Mouse (Mus musculus): ENCODE data around the gene St3gal5. TPM values are rescaled to one million over a fixed set of nuclear protein-coding genes. Genes with fewer than 3 reads are reported as not detected.
"Not testable (repeated sequence)": the region's sequence is repeated elsewhere in the genome, so short reads cannot be mapped to it uniquely, and the experiment has no call there.

St3gal5 gene
- 100 to 1,000 TPM; 166 to 175 TPM for total RNA-seq (2021)
- long read RNA-seq, experiment 1, transcript St3gal5-202 (7 exons, 2,439 nt): minor isoform, 69 of 294 reads
- long read RNA-seq, experiment 1, transcript St3gal5-201 (7 exons, 2,258 nt): major isoform, 186 of 294 reads
- long read RNA-seq, experiment 1, partial matches to known transcripts: 14 of 294 reads
- long read RNA-seq, experiment 1, other reads (novel, unspliced or antisense): 25 of 294 reads
- long read RNA-seq, experiment 2, transcript St3gal5-201 (7 exons, 2,258 nt): major isoform, 161 of 227 reads
- long read RNA-seq, experiment 2, transcript St3gal5-202 (7 exons, 2,439 nt): minor isoform, 36 of 227 reads
- long read RNA-seq, experiment 2, partial matches to known transcripts: 6 of 227 reads
- long read RNA-seq, experiment 2, other reads (novel, unspliced or antisense): 24 of 227 reads

- DNase-seq (ENCODE audit: low spot score in 2 of 2): peak; percentile 87 to 90
Measured at GRCm38 (mm10) chr6:72097181-72097995, at the start of gene St3gal5. TSS of gene St3gal5 (plus strand) at chr6:72097592.

- DNase-seq (ENCODE audit: low spot score in 2 of 2): no peak
Measured at GRCm38 (mm10) chr6:72048643-72049042, 48.7 kb upstream of the St3gal5 start.

DNA sequence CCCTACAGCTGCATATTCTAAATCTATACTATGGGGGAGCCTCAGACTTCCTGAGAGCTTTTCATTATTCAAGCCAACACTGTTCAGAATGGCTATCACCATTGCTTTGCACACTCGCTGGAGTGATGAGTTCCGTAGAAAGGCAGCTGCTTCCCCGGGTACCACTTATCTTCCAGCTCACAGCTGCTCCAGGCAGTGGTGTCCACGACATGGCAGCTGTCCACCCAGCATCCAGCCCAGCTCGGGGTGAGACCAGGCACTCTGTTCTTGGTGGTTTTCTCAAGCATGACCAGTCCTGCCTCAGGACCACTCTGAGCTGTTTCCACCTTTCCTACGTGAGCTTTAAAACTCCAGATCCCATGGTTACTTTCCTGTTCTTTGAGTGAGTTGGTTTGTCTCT, 47.5 kb upstream of the St3gal5 start:
- no peak for DNase-seq (ENCODE audit: low spot score in 2 of 2)

GRCm38 (mm10) chr6:72050827-72051226, 46.6 kb upstream of the St3gal5 start:
- DNase-seq (ENCODE audit: low spot score in 2 of 2): no peak

- DNase-seq (ENCODE audit: low spot score in 2 of 2): no peak
Measured at GRCm38 (mm10) chr6:72051247-72051646, 46.1 kb upstream of the St3gal5 start.

- DNase-seq (ENCODE audit: low spot score in 2 of 2): no peak
Measured at GRCm38 (mm10) chr6:72051757-72052156, 45.6 kb upstream of the St3gal5 start.

DNA sequence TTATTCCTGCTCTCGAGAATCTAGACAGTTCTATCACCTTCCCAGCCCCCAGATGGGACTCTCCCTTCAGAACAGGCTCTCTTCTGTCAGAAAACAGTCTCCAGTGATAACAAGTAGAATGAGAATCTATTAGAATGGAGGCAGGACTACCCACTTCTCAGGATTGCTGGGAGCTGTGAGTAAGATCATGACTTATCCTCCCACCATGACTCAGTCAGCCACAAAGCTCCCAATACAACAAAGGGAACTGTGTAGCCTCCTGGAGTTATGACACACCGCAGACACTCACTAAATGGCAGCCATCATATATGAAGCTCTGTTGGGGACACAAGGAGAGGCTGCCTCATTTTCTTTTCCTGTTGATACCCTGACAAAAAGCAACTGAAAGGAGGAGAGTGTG, 40.8 kb upstream of the St3gal5 start:
- no peak for DNase-seq (ENCODE audit: low spot score in 2 of 2)

- DNase-seq (ENCODE audit: low spot score in 2 of 2): no peak
Measured at GRCm38 (mm10) chr6:72058398-72058889, 38.9 kb upstream of the St3gal5 start.

GRCm38 (mm10) chr6:72060677-72061076, 36.7 kb upstream of the St3gal5 start:
- DNase-seq (ENCODE audit: low spot score in 2 of 2): not testable (repeated sequence)

- no peak for DNase-seq (ENCODE audit: low spot score in 2 of 2)
Measured at GRCm38 (mm10) chr6:72063718-72064117, 33.7 kb upstream of the St3gal5 start.

GRCm38 (mm10) chr6:72065988-72066387, 31.4 kb upstream of the St3gal5 start:
- no peak for DNase-seq (ENCODE audit: low spot score in 2 of 2)

DNA sequence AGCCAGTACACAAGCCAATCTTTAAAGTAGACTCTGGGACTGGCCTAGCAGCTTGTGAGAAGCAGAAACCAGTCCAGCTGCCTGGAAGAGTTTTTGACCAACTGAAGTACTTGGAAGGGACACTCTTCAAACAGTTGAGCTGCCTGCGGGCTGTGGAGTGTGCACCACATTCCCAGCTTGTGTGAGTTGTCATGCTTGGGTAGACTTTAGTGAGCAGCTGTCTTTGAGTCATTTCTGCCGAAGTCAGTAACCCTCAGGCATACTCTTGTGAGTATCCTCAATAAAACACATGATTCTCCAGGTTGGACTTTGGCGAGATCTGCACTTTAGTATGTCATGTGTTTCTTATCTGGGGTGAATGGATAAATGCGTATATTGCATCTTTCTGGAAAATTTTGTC, 29.0 kb upstream of the St3gal5 start:
- no peak for DNase-seq (ENCODE audit: low spot score in 2 of 2)

DNA sequence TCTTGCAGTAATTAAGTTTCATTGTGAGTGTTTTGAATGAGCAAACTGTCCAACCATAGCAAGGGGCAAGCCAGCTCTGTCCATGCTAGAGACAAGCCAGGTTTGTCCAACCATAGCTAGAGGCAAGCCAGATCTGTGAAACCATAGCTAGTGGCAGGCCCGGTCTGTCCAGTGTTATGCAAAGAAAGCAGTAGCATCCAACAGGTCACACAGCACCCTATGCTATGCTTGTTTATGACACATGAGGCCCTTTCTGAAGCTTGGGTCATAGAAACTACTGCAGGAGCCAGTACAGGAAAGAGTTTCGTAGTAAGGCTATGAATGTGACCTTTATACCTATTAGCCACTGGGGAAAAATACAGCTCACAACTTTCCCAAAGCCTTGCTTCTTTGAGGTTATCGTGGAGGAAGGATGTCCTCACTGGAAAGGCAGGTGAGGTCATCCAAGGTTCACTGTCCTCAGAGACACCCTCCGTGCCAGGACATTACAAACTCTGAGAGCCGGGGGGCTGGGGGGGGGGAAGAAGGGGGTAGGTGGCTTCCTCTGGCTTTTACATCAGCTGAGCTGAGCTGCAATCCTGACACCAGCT, 26.0 kb upstream of the St3gal5 start:
- DNase-seq (ENCODE audit: low spot score in 2 of 2): no peak

DNA sequence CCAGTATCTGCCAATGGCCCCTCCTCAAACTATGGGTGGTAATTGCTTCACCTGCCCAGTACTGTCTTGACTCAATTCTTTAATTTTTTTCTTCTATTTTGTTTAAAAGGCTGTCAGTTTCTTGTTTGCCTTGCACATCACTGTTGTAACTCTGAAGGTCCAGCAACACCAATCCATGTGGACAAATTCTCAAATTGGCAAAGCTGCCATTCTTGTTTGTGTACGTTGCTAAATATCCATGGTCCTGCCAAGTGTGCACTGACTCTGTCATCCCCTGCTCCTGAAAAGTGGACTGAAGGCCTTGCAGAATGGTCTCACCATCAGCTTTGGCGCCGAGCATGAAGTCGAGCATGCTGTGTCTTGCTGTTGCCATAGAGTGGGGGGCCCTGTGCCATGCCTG, 23.6 kb upstream of the St3gal5 start:
- DNase-seq (ENCODE audit: low spot score in 2 of 2): no peak

DNA sequence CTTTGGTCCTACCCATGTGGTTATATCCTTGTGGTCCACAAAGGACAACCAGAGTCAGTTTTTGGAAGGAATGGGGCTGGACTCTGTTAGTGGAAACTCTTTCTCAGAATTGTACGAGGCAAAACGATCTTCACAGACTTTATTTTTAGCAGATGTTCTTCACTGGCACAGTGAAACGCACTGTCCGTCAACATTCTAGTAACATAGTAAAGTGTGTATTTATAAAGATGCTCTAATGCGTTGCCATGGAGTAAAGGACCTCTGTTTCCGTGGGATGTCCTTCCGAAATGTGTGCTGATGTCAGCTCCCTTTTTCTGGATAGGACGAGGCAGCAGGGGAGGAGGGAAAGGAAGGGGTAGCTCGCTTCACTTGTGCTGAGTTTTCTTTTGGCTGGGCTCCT, 20.9 kb upstream of the St3gal5 start:
- no peak for DNase-seq (ENCODE audit: low spot score in 2 of 2)

DNA sequence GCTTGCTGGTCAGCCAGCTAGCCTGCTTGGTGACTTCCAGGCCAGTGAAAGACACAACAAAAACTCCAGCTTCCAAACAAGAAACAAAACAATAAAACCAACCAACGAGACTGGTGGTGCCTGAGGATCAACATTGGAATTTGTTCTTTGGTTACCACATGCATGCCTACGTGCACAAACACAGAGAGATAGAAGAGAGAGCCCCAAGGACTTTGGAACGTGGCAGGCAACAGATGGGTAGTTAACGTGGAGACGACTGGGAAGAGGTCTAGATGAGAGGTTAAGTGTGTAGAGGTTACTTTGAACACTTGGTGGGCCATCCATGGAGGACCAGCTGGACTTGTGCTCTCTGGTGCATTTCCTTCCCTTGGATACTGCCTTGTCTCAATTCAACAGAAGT, 19.2 kb upstream of the St3gal5 start:
- no peak for DNase-seq (ENCODE audit: low spot score in 2 of 2)

- no peak for DNase-seq (ENCODE audit: low spot score in 2 of 2)
Measured at GRCm38 (mm10) chr6:72081318-72082024, 15.9 kb upstream of the St3gal5 start.

DNA sequence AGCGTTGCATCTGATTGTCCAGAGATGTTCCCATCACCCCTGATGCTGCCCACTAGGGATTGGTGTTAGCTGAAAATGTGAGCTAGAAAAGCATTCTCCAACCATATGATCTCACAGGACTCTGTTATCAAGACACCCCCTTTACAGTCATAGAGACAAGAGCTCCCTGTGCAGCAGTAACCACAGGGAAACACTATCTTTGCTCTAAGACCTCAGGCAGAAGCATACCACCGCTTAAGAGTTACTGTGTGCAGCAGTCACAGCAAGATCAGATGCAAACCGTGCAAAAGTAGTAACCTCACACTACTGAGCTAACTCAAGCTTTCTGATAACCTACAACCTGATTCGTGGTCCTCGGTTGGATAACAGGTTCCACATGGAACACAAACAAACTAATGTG, 10.0 kb upstream of the St3gal5 start:
- DNase-seq (ENCODE audit: low spot score in 2 of 2): no peak

DNA sequence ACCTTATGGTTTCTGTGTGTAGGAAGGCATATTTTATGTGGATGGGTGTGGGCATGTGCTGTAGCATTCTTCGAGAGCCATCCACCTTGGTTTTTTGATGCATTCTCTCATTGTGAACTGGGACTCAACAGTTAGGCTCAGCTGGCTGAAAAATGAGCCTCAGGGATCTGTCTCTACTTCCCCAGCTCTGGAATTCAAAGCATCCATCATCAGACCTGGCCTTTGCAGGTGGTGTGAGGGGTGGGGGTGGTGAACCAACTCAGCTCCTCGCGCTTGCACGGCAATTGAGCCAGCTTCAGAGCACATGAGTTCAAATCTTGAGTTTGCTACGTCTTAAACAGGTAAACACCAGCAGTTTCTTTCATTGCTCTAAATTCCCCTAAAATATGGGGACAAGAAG, 7.5 kb upstream of the St3gal5 start:
- no peak for DNase-seq (ENCODE audit: low spot score in 2 of 2)

GRCm38 (mm10) chr6:72091007-72091406, 6.4 kb upstream of the St3gal5 start:
- DNase-seq (ENCODE audit: low spot score in 2 of 2): no peak

DNA sequence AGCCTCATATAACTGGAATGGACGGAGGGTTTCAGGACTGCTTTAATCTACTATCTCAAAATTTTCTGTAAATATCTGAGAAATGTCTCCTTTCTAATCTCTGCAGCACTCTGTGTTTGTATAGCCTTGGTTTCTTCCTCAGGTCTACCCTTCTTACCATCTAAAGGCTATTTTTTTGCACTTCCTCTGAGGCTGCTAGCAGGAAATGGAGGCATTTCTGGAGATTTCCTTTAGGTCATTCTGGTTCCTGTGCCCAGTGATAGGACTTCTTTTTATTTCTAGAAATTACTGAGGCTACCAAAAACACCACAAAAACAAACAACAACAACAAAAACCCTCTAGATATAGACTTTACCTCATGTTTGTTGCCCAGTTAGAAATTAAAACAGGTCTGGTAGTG, 4.3 kb upstream of the St3gal5 start:
- DNase-seq (ENCODE audit: low spot score in 2 of 2): no peak

All from left cerebral cortex, adult 18-20 months (tissue).